Mouse (Mus musculus): ENCODE measurements around the gene Trabd. TPM values are rescaled to one million over a fixed set of nuclear protein-coding genes. Genes with fewer than 3 reads are reported as not detected.

The Trabd gene
- polyA plus RNA-seq, 1 experiment from 2014 or later, result 57.8 TPM

DNA sequence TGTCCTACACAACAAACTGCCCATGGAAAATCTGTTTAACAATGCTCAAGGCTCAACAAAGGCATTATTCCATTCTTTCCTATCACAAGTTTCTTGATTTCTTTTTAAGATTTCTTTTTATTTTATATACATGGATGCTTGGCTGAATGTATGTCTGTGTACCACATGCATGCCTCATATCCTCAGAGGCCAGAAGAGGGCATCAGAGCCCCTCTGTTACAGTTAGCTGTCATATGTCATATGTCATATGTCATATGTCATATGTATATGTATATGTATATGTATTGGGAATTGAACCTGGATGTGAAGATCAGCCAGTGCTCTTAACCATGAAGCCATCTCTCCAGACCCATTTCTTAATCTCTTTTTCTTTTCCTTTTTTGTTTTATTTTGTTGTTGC lies 43.1 kb downstream of the Trabd start:
- no peak for DNase-seq (ENCODE audit: low spot score)
- peaks cover 76% of the 10 kb centered on the region for H3K36me3 ChIP-seq

DNA sequence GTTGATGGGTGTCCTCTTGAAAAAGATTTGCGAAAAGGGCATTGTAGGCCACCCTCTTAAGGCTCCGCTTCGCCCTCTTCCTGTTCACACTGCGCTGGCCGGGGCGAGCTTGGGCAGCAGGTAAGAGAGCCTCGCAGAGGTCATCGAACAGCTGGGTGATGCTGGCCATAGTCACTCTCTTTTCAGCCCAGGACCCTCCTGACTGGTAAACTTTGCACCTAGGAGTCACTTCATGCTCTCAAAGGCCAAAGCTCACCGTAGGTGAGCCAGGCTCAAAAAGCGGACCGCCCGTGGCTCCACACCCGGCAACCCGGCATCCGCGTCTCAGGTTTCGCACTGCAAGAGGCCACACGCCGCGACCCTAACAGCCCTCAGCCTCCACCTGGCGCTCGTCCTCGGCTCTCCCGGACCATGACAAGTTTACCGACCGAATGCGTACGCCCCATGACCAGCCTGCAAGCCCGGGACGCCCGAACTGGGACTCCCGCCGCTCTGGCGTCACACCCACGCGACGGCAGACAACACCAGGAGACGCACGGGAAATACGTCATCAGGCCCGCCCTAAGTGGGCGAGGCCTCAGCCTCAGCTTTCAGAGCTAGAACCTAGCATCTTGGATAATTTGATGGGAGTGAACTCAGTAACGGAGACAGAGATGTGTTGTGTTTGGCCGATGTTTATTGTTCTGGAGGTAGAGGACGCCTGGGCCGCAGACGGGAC lies 47.9 kb downstream of the Trabd start, which contains the start of gene Tubgcp6:
Tubgcp6 (minus strand) TSS at position 464 of the 718 bp plus-strand sequence.
- peak within 1 kb of the TSS; percentile 89 for H3K27ac ChIP-seq
- peaks cover 39% of the 10 kb centered on the region for H3K36me3 ChIP-seq
- WGBS, result under 1% methylated on average over 47 of the region's 47 CpGs
- no peaks in the 10 kb centered on the region for H3K27me3 ChIP-seq (ENCODE audit: insufficient read depth, poor library complexity, severe bottlenecking)
- H3K4me1 ChIP-seq (replicated peaks), result peaks cover 55% of the 10 kb centered on the region
- no peaks in the 10 kb centered on the region for H3K9me3 ChIP-seq
- H3K4me3 ChIP-seq, result peak within 1 kb of the TSS; percentile 93
- DNase-seq (ENCODE audit: low spot score), result peak; percentile 94

More for the DNA sequence above, 43.1 kb downstream of the Trabd start:
- Histone ChIP-seq H3K4me3 (no peak overlapping the region), H3K27ac (no peak overlapping the region), H3K9me3 (no peaks in the 10 kb centered on the region), H3K27me3 (ENCODE audit: insufficient read depth, poor library complexity, severe bottlenecking) (no peaks in the 10 kb centered on the region), H3K4me1 (replicated peaks) (peaks cover 36% of the 10 kb centered on the region)

DNA sequence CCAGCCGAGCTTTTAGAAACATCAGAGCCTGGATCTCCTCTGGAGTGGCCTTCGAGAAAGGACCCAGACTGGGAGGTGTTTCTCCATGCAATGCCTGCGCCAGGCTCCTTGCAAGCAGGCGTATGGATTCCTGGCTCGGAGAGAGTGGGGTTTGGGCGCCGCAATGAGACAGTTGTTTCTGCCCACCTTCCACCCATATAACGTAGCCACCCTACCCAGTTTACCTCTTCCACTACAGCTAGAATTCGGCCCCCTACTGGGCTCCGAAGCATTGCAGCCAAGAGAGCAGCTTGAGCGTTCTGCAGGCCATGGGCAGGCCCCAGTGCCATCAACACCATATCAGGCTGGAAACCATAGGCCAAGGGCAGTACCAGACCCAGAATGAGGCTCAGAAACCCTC lies 48.7 kb downstream of the Trabd start:
- H3K9me3 ChIP-seq, result no peaks in the 10 kb centered on the region
- no peaks in the 10 kb centered on the region for H3K27me3 ChIP-seq (ENCODE audit: insufficient read depth, poor library complexity, severe bottlenecking)
- peaks cover 62% of the 10 kb centered on the region for H3K4me1 ChIP-seq (replicated peaks)
- WGBS, result 41% methylated on average over 11 of the region's 11 CpGs
- DNase-seq (ENCODE audit: low spot score), result peak; percentile 52
- peaks cover 31% of the 10 kb centered on the region for H3K36me3 ChIP-seq
- H3K4me3 ChIP-seq, result peak overlapping the region; percentile 93
- H3K27ac ChIP-seq, result peak overlapping the region; percentile 89

DNA sequence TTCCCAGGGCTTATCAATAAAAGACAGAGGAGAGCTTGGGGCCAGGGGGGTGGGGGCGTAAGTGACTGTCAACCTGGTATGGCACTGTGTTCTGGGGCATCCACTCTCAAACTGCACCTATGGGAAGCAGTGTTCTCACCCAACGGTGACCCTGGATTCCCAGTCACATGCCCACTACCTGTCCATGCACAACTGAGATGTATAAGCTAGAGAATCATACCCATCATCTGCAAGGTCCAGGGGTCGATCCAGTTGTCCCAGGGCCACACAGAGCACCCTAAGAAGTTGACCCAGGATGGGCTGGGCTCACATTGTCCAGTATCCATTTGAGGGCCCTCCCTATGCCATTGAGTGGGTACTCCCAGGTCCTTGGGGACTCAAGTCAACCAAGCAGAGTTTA lies 49.4 kb downstream of the Trabd start:
- peaks cover 24% of the 10 kb centered on the region for H3K36me3 ChIP-seq
- 91% methylated on average over 3 of the region's 3 CpGs for WGBS
- H3K4me1 ChIP-seq (replicated peaks), result peaks cover 67% of the 10 kb centered on the region
- H3K9me3 ChIP-seq, result no peaks in the 10 kb centered on the region
- no peaks in the 10 kb centered on the region for H3K27me3 ChIP-seq (ENCODE audit: insufficient read depth, poor library complexity, severe bottlenecking)
- no peak overlapping the region for H3K27ac ChIP-seq
- H3K4me3 ChIP-seq, result peak overlapping the region; percentile 93; the same call in 1 of the 2 replicates
- no peak for DNase-seq (ENCODE audit: low spot score)

DNA sequence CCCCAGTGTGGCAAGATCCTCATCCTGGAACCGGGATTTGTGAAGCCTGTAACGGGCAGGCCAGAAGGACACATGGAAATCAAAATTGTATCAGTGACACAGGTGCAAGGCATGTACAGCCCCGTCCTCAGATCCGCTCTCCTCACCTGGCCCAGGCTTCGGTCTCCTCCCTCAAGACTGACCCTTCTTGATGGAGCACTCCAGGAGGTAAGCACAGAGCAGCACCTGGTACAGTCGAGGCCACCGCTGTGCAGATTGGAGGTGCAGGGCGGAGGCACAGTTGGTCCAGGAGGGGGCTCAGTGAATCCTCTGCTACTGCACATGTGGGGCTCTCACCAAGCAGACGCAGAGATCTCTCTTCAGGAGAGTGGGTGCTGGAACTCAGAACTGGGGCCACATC lies 50.4 kb downstream of the Trabd start:
- DNase-seq (ENCODE audit: low spot score), result no peak
- Histone ChIP-seq H3K27me3 (ENCODE audit: insufficient read depth, poor library complexity, severe bottlenecking) (no peaks in the 10 kb centered on the region), H3K36me3 (peaks cover 22% of the 10 kb centered on the region), H3K9me3 (no peaks in the 10 kb centered on the region), H3K27ac (no peak overlapping the region), H3K4me1 (replicated peaks) (peaks cover 58% of the 10 kb centered on the region), H3K4me3 (no peak overlapping the region)
- 90% methylated on average over 9 of the region's 9 CpGs for WGBS

DNA sequence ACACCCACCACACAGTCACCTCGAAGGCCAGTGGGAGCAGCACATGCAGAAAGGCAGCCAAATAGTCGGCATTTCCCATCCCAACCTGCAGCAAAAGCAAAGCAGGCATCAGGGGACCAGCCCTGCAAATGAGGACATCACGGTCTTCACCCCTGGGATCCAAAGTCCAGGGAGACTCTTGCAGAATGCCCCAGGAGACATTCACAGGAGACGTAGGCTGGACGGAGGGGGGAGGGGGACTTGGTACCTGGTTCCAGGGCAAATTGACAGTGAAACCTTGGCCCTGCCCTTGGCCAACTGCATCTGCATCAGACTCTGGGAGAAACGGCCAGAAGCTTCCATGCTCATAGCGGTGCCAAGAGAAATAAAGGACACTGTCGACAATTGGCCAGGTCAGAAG lies 51.7 kb downstream of the Trabd start:
- Histone ChIP-seq H3K36me3 (peaks cover 29% of the 10 kb centered on the region), H3K4me1 (replicated peaks) (peaks cover 45% of the 10 kb centered on the region), H3K4me3 (no peak overlapping the region), H3K27ac (no peak overlapping the region), H3K9me3 (no peaks in the 10 kb centered on the region), H3K27me3 (ENCODE audit: insufficient read depth, poor library complexity, severe bottlenecking) (no peaks in the 10 kb centered on the region)
- WGBS, result 91% methylated on average over 8 of the region's 8 CpGs
- no peak for DNase-seq (ENCODE audit: low spot score)

DNA sequence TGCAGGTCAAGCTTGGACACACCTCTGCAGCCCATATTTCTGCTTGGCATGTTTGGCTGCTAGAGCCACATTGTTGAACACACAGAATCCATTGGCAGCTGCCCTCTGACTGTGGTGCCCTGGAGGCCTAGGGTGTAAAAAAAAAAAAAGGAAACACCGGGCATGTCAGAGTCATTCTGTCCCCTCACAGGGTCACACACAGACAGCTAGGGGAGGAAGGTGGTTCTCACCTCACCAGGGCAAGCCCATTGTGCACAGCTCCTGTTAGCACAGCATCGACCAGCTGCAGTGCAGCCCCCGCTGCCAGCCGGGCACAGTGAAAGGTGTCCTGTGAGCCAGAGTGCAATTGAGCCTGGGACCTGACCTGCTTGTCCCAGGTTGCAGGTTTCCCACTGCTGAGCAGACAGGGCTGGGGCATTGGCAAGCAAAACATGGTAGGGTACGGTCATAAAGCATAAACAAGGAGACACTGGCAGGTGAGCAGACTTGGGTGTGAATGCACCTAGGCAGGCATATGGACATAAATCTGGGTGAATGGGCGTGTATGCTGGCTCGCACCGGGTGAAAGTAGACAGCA lies 52.5 kb downstream of the Trabd start:
- WGBS, result 93% methylated on average over 8 of the region's 8 CpGs
- Histone ChIP-seq H3K27me3 (ENCODE audit: insufficient read depth, poor library complexity, severe bottlenecking) (no peaks in the 10 kb centered on the region), H3K9me3 (no peaks in the 10 kb centered on the region), H3K4me1 (replicated peaks) (peaks cover 37% of the 10 kb centered on the region), H3K27ac (peak overlapping the region; percentile 92), H3K36me3 (peaks cover 37% of the 10 kb centered on the region), H3K4me3 (peak overlapping the region; percentile 69)
- DNase-seq (ENCODE audit: low spot score), result no peak

DNA sequence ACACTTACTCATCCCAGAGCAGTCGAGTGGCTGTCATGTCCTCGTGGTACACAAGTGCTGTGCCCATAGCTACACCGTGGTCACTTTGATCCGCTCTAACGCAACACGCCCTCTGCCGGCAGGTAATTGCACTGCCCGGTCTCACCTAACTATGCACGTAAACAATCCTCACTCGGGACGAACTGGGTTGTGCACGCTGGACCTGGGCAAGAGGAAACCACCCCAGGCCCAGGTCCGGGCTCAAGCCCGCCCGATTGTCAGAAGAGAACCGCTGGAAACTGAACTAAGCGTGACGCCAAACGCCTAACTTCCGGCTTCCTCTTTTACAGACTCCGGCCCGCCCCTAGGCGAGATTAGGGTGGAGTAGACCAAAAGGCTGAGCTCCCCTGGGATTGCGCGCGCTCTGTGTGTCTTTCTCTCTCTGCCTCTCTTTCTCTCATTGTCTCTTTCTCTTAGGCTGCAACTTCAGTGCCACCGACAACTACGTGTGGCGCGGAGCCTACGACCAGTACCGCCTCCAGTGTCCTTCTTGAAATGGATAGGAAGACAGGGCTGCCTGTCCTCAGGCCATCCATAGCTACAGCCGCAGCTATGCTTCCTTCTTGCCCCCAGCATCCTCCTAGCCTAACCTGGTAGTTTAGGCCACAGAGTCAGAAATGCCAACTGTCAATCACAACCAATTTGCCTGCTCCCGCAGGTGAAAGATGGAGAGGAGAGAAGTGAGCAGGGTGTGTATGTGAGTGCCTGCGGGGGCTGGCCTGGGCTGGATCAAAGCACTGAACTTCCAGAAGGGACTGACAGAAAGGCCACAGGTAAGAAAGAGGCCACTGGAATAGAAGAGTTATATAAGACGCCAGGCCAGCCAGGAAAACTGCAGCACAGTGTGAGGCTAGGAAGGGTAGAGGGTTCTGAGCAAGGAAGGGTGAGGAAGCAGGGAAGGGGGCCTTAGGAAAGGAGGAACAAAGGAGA lies 53.7 kb downstream of the Trabd start, which contains the start of gene Hdac10:
Hdac10 (minus strand) TSS at position 319 of the 969 bp plus-strand sequence.
- WGBS, result 3% methylated on average over 36 of the region's 36 CpGs
- no peaks in the 10 kb centered on the region for H3K9me3 ChIP-seq
- DNase-seq (ENCODE audit: low spot score), result peak; percentile 86
- peaks cover 26% of the 10 kb centered on the region for H3K4me1 ChIP-seq (replicated peaks)
- peaks cover 47% of the 10 kb centered on the region for H3K36me3 ChIP-seq
- H3K4me3 ChIP-seq, result peak within 1 kb of the TSS; percentile 69
- peak within 1 kb of the TSS; percentile 92 for H3K27ac ChIP-seq
- H3K27me3 ChIP-seq (ENCODE audit: insufficient read depth, poor library complexity, severe bottlenecking), result no peaks in the 10 kb centered on the region

DNA sequence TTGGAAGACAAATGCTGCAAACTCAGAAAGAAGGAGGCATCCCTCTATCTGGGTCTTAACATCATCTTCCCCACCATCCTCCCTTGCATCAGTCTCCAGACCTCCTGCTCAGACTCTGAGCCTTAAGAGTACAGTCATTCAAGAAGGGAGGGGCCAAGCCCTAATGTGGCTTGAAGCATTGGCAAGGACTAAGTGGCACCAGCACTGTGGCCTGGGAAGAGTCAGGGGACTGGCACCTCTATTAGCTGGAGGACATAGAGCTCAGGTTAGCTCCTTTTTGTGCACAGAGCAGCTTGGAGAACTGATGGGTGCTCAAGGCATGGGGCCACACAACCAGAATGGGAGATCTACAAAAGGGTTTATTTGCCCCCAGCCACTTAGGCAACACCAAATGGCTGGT lies 55.3 kb downstream of the Trabd start:
- Histone ChIP-seq H3K4me3 (no peak overlapping the region), H3K27me3 (ENCODE audit: insufficient read depth, poor library complexity, severe bottlenecking) (no peaks in the 10 kb centered on the region), H3K27ac (no peak overlapping the region), H3K4me1 (replicated peaks) (peaks cover 20% of the 10 kb centered on the region), H3K36me3 (peaks cover 48% of the 10 kb centered on the region), H3K9me3 (no peaks in the 10 kb centered on the region)
- DNase-seq (ENCODE audit: low spot score), result no peak

DNA sequence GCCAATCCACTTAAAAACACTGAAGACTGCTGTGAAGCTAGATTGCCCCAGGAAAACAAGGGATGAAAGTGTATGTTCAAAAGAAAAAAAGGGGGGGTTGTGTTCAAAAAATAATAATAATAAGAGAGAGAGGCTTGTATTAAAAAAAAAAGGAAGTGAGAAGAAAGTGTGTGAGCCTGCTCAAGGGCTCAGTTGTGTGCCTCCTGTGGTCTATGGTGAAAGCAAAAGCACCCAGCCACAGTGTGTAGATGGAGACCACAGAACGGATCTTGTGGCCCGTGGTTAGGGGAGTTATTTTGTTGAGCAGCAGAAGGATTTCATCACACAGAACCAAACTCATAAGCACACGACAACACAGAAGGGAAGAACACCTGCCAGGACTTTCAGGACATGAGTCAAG lies 56.4 kb downstream of the Trabd start:
- H3K4me3 ChIP-seq, result no peak overlapping the region
- H3K9me3 ChIP-seq, result no peaks in the 10 kb centered on the region
- no peak overlapping the region for H3K27ac ChIP-seq
- WGBS, result 93% methylated on average over 3 of the region's 3 CpGs
- H3K27me3 ChIP-seq (ENCODE audit: insufficient read depth, poor library complexity, severe bottlenecking), result no peaks in the 10 kb centered on the region
- H3K4me1 ChIP-seq (replicated peaks), result peaks cover 20% of the 10 kb centered on the region
- no peak for DNase-seq (ENCODE audit: low spot score)
- H3K36me3 ChIP-seq, result peaks cover 46% of the 10 kb centered on the region

Measured in hindbrain, embryonic 10.5 days (tissue).